In genomic region chr16:36934131-36934840, GRCm38 (mm10) we compare ENCODE assay signal across 8 mouse cellular contexts. TPM values are rescaled to one million over a fixed set of nuclear protein-coding genes. Genes with fewer than 3 reads are reported as not detected.
DNase-seq lines count a peak whose midpoint lies in the region; ATAC-seq and TF ChIP-seq lines count a peak whose summit lies in the region.

No protein-coding gene starts in this region.

- H3K4me1 ChIP-seq in hindbrain, postnatal 0 days (ENCODE audit: insufficient read depth, low read length) = no peaks in the 10 kb centered on the region
- no peaks in the 10 kb centered on the region for H3K4me1 ChIP-seq in hindbrain, embryonic 16.5 days (ENCODE audit: control insufficient read depth, insufficient read depth, low read depth, low read length)

- no peak for TF ChIP-seq CTCF in hindbrain, postnatal 0 days (IDR thresholded peaks at IDR 0.05; ENCODE audit: low read depth)

- H3K4me2 ChIP-seq in hindbrain, postnatal 0 days (ENCODE audit: low read depth, low read length) = no peak overlapping the region
- H3K4me2 ChIP-seq in hindbrain, embryonic 16.5 days (ENCODE audit: low read length) = no peak overlapping the region

- WGBS in hindbrain, postnatal 0 days = 76% methylated on average over 6 of the region's 6 CpGs
- 86% methylated on average over 6 of the region's 6 CpGs for WGBS in hindbrain, embryonic 16.5 days

- no peaks in the 10 kb centered on the region for H3K27me3 ChIP-seq in hindbrain, postnatal 0 days (ENCODE audit: insufficient read depth, low read length)
- H3K27me3 ChIP-seq in hindbrain, embryonic 16.5 days (replicated peaks; ENCODE audit: control insufficient read depth, insufficient read depth, low read length) = no peaks in the 10 kb centered on the region

- H3K9me3 ChIP-seq in hindbrain, postnatal 0 days (ENCODE audit: low read length) = no peaks in the 10 kb centered on the region
- H3K9me3 ChIP-seq in hindbrain, embryonic 16.5 days (ENCODE audit: control insufficient read depth, low read length) = no peaks in the 10 kb centered on the region

- peak; percentile 24 for DNase-seq in kidney, adult 11 months
- DNase-seq in kidney, postnatal 25 days = no peak
- DNase-seq in adipocyte (ENCODE audit: low spot score) = peak; percentile 96
- DNase-seq in hindbrain, postnatal 0 days (ENCODE audit: low spot score) = no peak
- DNase-seq in testis, postnatal 14 days (ENCODE audit: low spot score) = no peak

- no peak overlapping the region for H3K4me3 ChIP-seq in hindbrain, postnatal 0 days (ENCODE audit: low read length)
- no peak overlapping the region for H3K4me3 ChIP-seq in hindbrain, embryonic 16.5 days (ENCODE audit: low read length)

- H3K27ac ChIP-seq in hindbrain, postnatal 0 days = no peak overlapping the region; the same call in 1 of the 2 replicates
- no peak overlapping the region for H3K27ac ChIP-seq in hindbrain, embryonic 16.5 days (ENCODE audit: low read depth, low read length)

- no peak overlapping the region for H3K9ac ChIP-seq in hindbrain, postnatal 0 days (replicated peaks; ENCODE audit: low read length)
- no peak overlapping the region for H3K9ac ChIP-seq in hindbrain, embryonic 16.5 days (ENCODE audit: low read depth, low read length)

- peaks cover 28% of the 10 kb centered on the region for H3K36me3 ChIP-seq in hindbrain, postnatal 0 days (ENCODE audit: insufficient read depth, low read length)
- peaks cover 23% of the 10 kb centered on the region for H3K36me3 ChIP-seq in hindbrain, embryonic 16.5 days (ENCODE audit: control insufficient read depth, insufficient read depth, low read length)

- peak; percentile 62 for ATAC-seq in inflammation-experienced regulatory T-cells, adult 6 months
- peak; percentile 24 for ATAC-seq in megakaryocyte progenitor cell, adult 5-6 weeks (replicated peaks; ENCODE audit: poor library complexity)
- ATAC-seq in hindbrain, postnatal 0 days = no peak
- ATAC-seq in hindbrain, embryonic 16.5 days = no peak

RNA-seq across cellular contexts. Expression of gene Hcls1, which starts 0.5 kb away (rescaled TPM):
- 100 to 1,000 TPM; 180 to 219 (median 188) TPM for polyA plus RNA-seq in inflammation-experienced regulatory T-cells, adult 6 months (2017; shearing (Covaris generic))
- total RNA-seq in megakaryocyte progenitor cell, adult 5-6 weeks (2015) = 17.2 and 21.3 TPM in 2 replicates
- total RNA-seq in megakaryocyte progenitor cell, adult 5-6 weeks (2017) = 134 and 150 TPM in 2 replicates
- 0.78 and 1.7 TPM in 2 replicates for total RNA-seq in hindbrain, postnatal 0 days (2014; rRNA removed)
- 2.1 and 2.2 TPM in 2 replicates for polyA plus RNA-seq in hindbrain, postnatal 0 days (2015; fragmentation: Nextera tagmentation; extraction: Ambion mirVana)
- polyA plus RNA-seq in hindbrain, embryonic 16.5 days (2015; fragmentation: Nextera tagmentation; extraction: Ambion mirVana) = 2.3 and 2.4 TPM in 2 replicates

RNA-seq across cellular contexts. Expression of gene Fbxo40, which starts 56.0 kb away (rescaled TPM):
- polyA plus RNA-seq in inflammation-experienced regulatory T-cells, adult 6 months (2017; shearing (Covaris generic)) = under 1 TPM; 0.40 to 0.55 (median 0.45) TPM
- total RNA-seq in megakaryocyte progenitor cell, adult 5-6 weeks (2015) = 0.12 and 0.67 TPM in 2 replicates
- total RNA-seq in megakaryocyte progenitor cell, adult 5-6 weeks (2017) = 0.64 and 2.0 TPM in 2 replicates
- 0.05 and 0.25 TPM in 2 replicates for total RNA-seq in hindbrain, postnatal 0 days (2014; rRNA removed)
- polyA plus RNA-seq in hindbrain, postnatal 0 days (2015; fragmentation: Nextera tagmentation; extraction: Ambion mirVana) = 0.30 and 0.39 TPM in 2 replicates
- 0.04 and 0.06 TPM in 2 replicates for polyA plus RNA-seq in hindbrain, embryonic 16.5 days (2015; fragmentation: Nextera tagmentation; extraction: Ambion mirVana)

RNA-seq across cellular contexts. Expression of gene Golgb1, which starts 59.3 kb away (rescaled TPM):
- 10 to 100 TPM; 33.8 to 41.7 (median 37.1) TPM for polyA plus RNA-seq in inflammation-experienced regulatory T-cells, adult 6 months (2017; shearing (Covaris generic))
- total RNA-seq in megakaryocyte progenitor cell, adult 5-6 weeks (2015) = 14.1 and 18.5 TPM in 2 replicates
- 30.7 and 37.1 TPM in 2 replicates for total RNA-seq in megakaryocyte progenitor cell, adult 5-6 weeks (2017)
- 36.3 and 53.2 TPM in 2 replicates for total RNA-seq in hindbrain, postnatal 0 days (2014; rRNA removed)
- polyA plus RNA-seq in hindbrain, postnatal 0 days (2015; fragmentation: Nextera tagmentation; extraction: Ambion mirVana) = 90.5 and 104 TPM in 2 replicates
- polyA plus RNA-seq in hindbrain, embryonic 16.5 days (2015; fragmentation: Nextera tagmentation; extraction: Ambion mirVana) = 72.5 and 74.4 TPM in 2 replicates

RNA-seq across cellular contexts. Expression of gene Eaf2, which starts 59.5 kb away (rescaled TPM):
- polyA plus RNA-seq in inflammation-experienced regulatory T-cells, adult 6 months (2017; shearing (Covaris generic)) = 1 to 10 TPM in 1 of 3 experiments, under 1 TPM in 2; 0.36 to 2.0 (median 0.63) TPM
- total RNA-seq in megakaryocyte progenitor cell, adult 5-6 weeks (2015) = 0.42 and 1.4 TPM in 2 replicates
- 1.1 TPM in 1 of 2 replicates, not detected in the other for total RNA-seq in megakaryocyte progenitor cell, adult 5-6 weeks (2017)
- total RNA-seq in hindbrain, postnatal 0 days (2014; rRNA removed) = 0.16 TPM in 1 of 2 replicates, not detected in the other
- polyA plus RNA-seq in hindbrain, postnatal 0 days (2015; fragmentation: Nextera tagmentation; extraction: Ambion mirVana) = 1.2 and 1.4 TPM in 2 replicates
- polyA plus RNA-seq in hindbrain, embryonic 16.5 days (2015; fragmentation: Nextera tagmentation; extraction: Ambion mirVana) = 0.50 and 0.66 TPM in 2 replicates

Comparison
In these comparisons a context has a peak if more than half of its experiments do, and no peak if none do; other contexts are left out.
1. DNase-seq: peak in kidney, adult 11 months (single experiment) and adipocyte (single experiment); none in kidney, postnatal 25 days (0 of 2), hindbrain, postnatal 0 days (single experiment) and testis, postnatal 14 days (single experiment).
2. ATAC-seq: peak in inflammation-experienced regulatory T-cells, adult 6 months (single experiment) and megakaryocyte progenitor cell, adult 5-6 weeks (single experiment); none in hindbrain, postnatal 0 days (single experiment) and hindbrain, embryonic 16.5 days (single experiment).
3. RNA of gene Hcls1, which starts 0.5 kb away (polyA plus RNA-seq): 180 to 219 TPM in inflammation-experienced regulatory T-cells, adult 6 months; 2.3 to 2.4 TPM in hindbrain, embryonic 16.5 days and 2.1 to 2.2 TPM in hindbrain, postnatal 0 days; every median in the first group is over 10 times any median in the second.